Mouse (Mus musculus) B cell, adult 2 months (primary cell): ENCODE data around the gene Eef2k.

Experiments
- DNase-seq, 2 experiments: peaks; one replicate each; pipeline ENCODE4 v3.0.0; 2022

The Eef2k gene

GRCm38 (mm10) chr7:120848831-120849512 is 6.3 kb downstream of the Eef2k start:
- no peak for DNase-seq

- no peak for DNase-seq
These were observed 7.5 kb downstream of the Eef2k start for GRCm38 (mm10) chr7:120850165-120850564.

GRCm38 (mm10) chr7:120859854-120860253 is 17.2 kb downstream of the Eef2k start:
- no peak for DNase-seq

GRCm38 (mm10) chr7:120860799-120861487 is 18.3 kb downstream of the Eef2k start:
- no peak for DNase-seq

GRCm38 (mm10) chr7:120861488-120862047 is 18.9 kb downstream of the Eef2k start:
- DNase-seq: no peak

GRCm38 (mm10) chr7:120862196-120862595 is 19.6 kb downstream of the Eef2k start:
- DNase-seq: no peak

GRCm38 (mm10) chr7:120862626-120863025 is 20.0 kb downstream of the Eef2k start:
- DNase-seq: no peak

- DNase-seq: no peak
These were observed 20.8 kb downstream of the Eef2k start for GRCm38 (mm10) chr7:120863476-120863875.

- peak; percentile 75 to 78 for DNase-seq
These were observed 22.5 kb downstream of the Eef2k start for GRCm38 (mm10) chr7:120865100-120865499.

GRCm38 (mm10) chr7:120865832-120866231 is 23.2 kb downstream of the Eef2k start:
- no peak for DNase-seq

GRCm38 (mm10) chr7:120866684-120867083 is 24.1 kb downstream of the Eef2k start:
- no peak for DNase-seq

GRCm38 (mm10) chr7:120867720-120868119 is 25.1 kb downstream of the Eef2k start:
- no peak for DNase-seq

- no peak for DNase-seq
These were observed 27.3 kb downstream of the Eef2k start for GRCm38 (mm10) chr7:120869883-120870282.

GRCm38 (mm10) chr7:120870431-120871008 is 27.9 kb downstream of the Eef2k start:
- DNase-seq: no peak

GRCm38 (mm10) chr7:120873083-120873482 is 30.5 kb downstream of the Eef2k start:
- DNase-seq: no peak

GRCm38 (mm10) chr7:120874021-120874420 is 31.4 kb downstream of the Eef2k start:
- DNase-seq: no peak

- no peak for DNase-seq
These were observed 32.3 kb downstream of the Eef2k start for GRCm38 (mm10) chr7:120874764-120875539.

- no peak for DNase-seq
These were observed 33.1 kb downstream of the Eef2k start for GRCm38 (mm10) chr7:120875540-120876388.

GRCm38 (mm10) chr7:120878271-120878670 is 35.6 kb downstream of the Eef2k start:
- no peak for DNase-seq

- no peak for DNase-seq
These were observed 37.3 kb downstream of the Eef2k start for GRCm38 (mm10) chr7:120879972-120880371.

- DNase-seq: no peak
These were observed 38.1 kb downstream of the Eef2k start for GRCm38 (mm10) chr7:120880770-120881169.

GRCm38 (mm10) chr7:120881451-120881850 is 38.8 kb downstream of the Eef2k start:
- DNase-seq: no peak
